Mouse (Mus musculus) embryonic facial prominence, embryonic 10.5 days (tissue): ENCODE data around the gene Clec11a. TPM values are rescaled to one million over a fixed set of nuclear protein-coding genes. Genes with fewer than 3 reads are reported as not detected.
A peak's percentile ranks its signal among the peaks of the same experiment; 100 is the strongest.

Source experiments
- DNase-seq: peaks from one replicate; pipeline ENCODE4 v3.0.0-alpha.2; 2017; ENCODE audit warnings: low spot score
- H3K27ac ChIP-seq: fragments of 300-500 bp; sonication (generic); replicated peaks from 2 replicates; pipeline ENCODE4 v1.5.1; 2016; ENCODE audit warnings: mild to moderate bottlenecking
- H3K27me3 ChIP-seq: fragments of 300-500 bp; sonication (generic); replicated peaks from 2 replicates; pipeline ENCODE4 v1.6.1; 2016; ENCODE audit warnings: low read depth, mild to moderate bottlenecking; ENCODE audit not compliant: poor library complexity, severe bottlenecking
- H3K36me3 ChIP-seq: fragments of 300-500 bp; sonication (generic); replicated peaks from 2 replicates; pipeline ENCODE4 v1.6.1; 2016; ENCODE audit warnings: mild to moderate bottlenecking, moderate library complexity
- H3K4me1 ChIP-seq: fragments of 300-500 bp; sonication (generic); 2 replicates; pipeline ENCODE4 v1.6.1; 2016
- H3K4me3 ChIP-seq: fragments of 300-500 bp; sonication (generic); 2 replicates; pipeline ENCODE4 v1.5.1; 2016; ENCODE audit warnings: mild to moderate bottlenecking, moderate library complexity
- H3K9me3 ChIP-seq: fragments of 300-500 bp; sonication (generic); 2 replicates; pipeline ENCODE4 v1.6.1; 2016; ENCODE audit warnings: mild to moderate bottlenecking
- WGBS: fragments of 180-500 bp; shearing (Covaris S2); methylation state at CpG from one replicate; pipeline ENCODE4 v1.1.7; 2016; 5-methylcytosine and 5-hydroxymethylcytosine counted together
- polyA plus RNA-seq: library from polyadenylated mRNA; unstranded; fragments of >200 nt; fragmentation: Nextera tagmentation; extraction: Ambion mirVana; gene quantifications from 2 replicates; pipeline ENCODE4 v1.2.1, GENCODE M21; 2016

Gene Clec11a
- polyA plus RNA-seq, 1 experiment from 2014 or later: 1.8 TPM

GRCm38 (mm10) chr7:44291418-44291817 is 15.3 kb downstream of the Clec11a start:
- no peaks in the 10 kb centered on the region for H3K36me3 ChIP-seq
- no peak overlapping the region for H3K27ac ChIP-seq
- no peaks in the 10 kb centered on the region for H3K27me3 ChIP-seq
- no peaks in the 10 kb centered on the region for H3K4me1 ChIP-seq
- peaks cover 5% of the 10 kb centered on the region; the same call in 1 of the 2 replicates for H3K9me3 ChIP-seq
- 49% methylated on average over 4 of the region's 4 CpGs for WGBS
- no peak overlapping the region for H3K4me3 ChIP-seq
- no peak for DNase-seq

GRCm38 (mm10) chr7:44290986-44291385 is 15.7 kb downstream of the Clec11a start:
- Histone ChIP-seq H3K9me3 (peaks cover 5% of the 10 kb centered on the region; the same call in 1 of the 2 replicates), H3K36me3 (no peaks in the 10 kb centered on the region), H3K4me1 (no peaks in the 10 kb centered on the region), H3K27ac (no peak overlapping the region), H3K4me3 (no peak overlapping the region), H3K27me3 (no peaks in the 10 kb centered on the region)
- WGBS: 79% methylated on average over 4 of the region's 4 CpGs
- no peak for DNase-seq

GRCm38 (mm10) chr7:44287760-44288159 is 18.9 kb downstream of the Clec11a start:
- Histone ChIP-seq H3K27me3 (no peaks in the 10 kb centered on the region), H3K4me3 (no peak overlapping the region), H3K9me3 (peaks cover 5% of the 10 kb centered on the region; the same call in 1 of the 2 replicates), H3K4me1 (no peaks in the 10 kb centered on the region), H3K27ac (no peak overlapping the region), H3K36me3 (no peaks in the 10 kb centered on the region)
- DNase-seq: no peak
- WGBS: 71% methylated on average over 7 of the region's 7 CpGs

- 84% methylated on average over 7 of the region's 7 CpGs for WGBS
- H3K4me3 ChIP-seq: no peak overlapping the region
- 0 out of 2 replicates have a peak, but pooled peaks cover under 1% of the 10 kb centered on the region for H3K9me3 ChIP-seq
- no peaks in the 10 kb centered on the region for H3K4me1 ChIP-seq
- no peaks in the 10 kb centered on the region for H3K36me3 ChIP-seq
- H3K27me3 ChIP-seq: no peaks in the 10 kb centered on the region
- DNase-seq: no peak
- no peak overlapping the region for H3K27ac ChIP-seq
Observed at GRCm38 (mm10) chr7:44281586-44281985, 25.1 kb downstream of the Clec11a start.

GRCm38 (mm10) chr7:44280959-44281358 is 25.7 kb downstream of the Clec11a start:
- WGBS: 73% methylated on average over 1 of the region's 1 CpGs
- H3K27ac ChIP-seq: no peak overlapping the region
- H3K36me3 ChIP-seq: no peaks in the 10 kb centered on the region
- no peak overlapping the region for H3K4me3 ChIP-seq
- H3K4me1 ChIP-seq: no peaks in the 10 kb centered on the region
- no peaks in the 10 kb centered on the region for H3K9me3 ChIP-seq
- no peak for DNase-seq
- 0 out of 2 replicates have a peak, but pooled peaks cover 4% of the 10 kb centered on the region for H3K27me3 ChIP-seq

GRCm38 (mm10) chr7:44277250-44277622 is 29.5 kb downstream of the Clec11a start:
- Histone ChIP-seq H3K9me3 (no peaks in the 10 kb centered on the region), H3K36me3 (no peaks in the 10 kb centered on the region), H3K27ac (no peak overlapping the region), H3K27me3 (peaks cover 38% of the 10 kb centered on the region), H3K4me3 (no peak overlapping the region), H3K4me1 (no peaks in the 10 kb centered on the region)
- peak; percentile 51 for DNase-seq
- WGBS: 47% methylated on average over 2 of the region's 2 CpGs

GRCm38 (mm10) chr7:44276461-44277249 is 30.0 kb downstream of the Clec11a start:
- H3K36me3 ChIP-seq: no peaks in the 10 kb centered on the region
- 78% methylated on average over 10 of the region's 10 CpGs for WGBS
- H3K27me3 ChIP-seq: peaks cover 40% of the 10 kb centered on the region
- H3K9me3 ChIP-seq: no peaks in the 10 kb centered on the region
- H3K4me1 ChIP-seq: no peaks in the 10 kb centered on the region
- H3K4me3 ChIP-seq: no peak overlapping the region
- H3K27ac ChIP-seq: no peak overlapping the region
- no peak for DNase-seq

GRCm38 (mm10) chr7:44275546-44275945 is 31.2 kb downstream of the Clec11a start:
- Histone ChIP-seq H3K36me3 (no peaks in the 10 kb centered on the region), H3K9me3 (no peaks in the 10 kb centered on the region), H3K4me1 (no peaks in the 10 kb centered on the region), H3K27ac (no peak overlapping the region), H3K27me3 (peaks cover 40% of the 10 kb centered on the region), H3K4me3 (no peak overlapping the region)
- DNase-seq: no peak
- WGBS: 76% methylated on average over 3 of the region's 3 CpGs

- 37% methylated on average over 11 of the region's 11 CpGs for WGBS
- DNase-seq: no peak
- H3K4me3 ChIP-seq: no peak overlapping the region
- H3K27ac ChIP-seq: no peak overlapping the region
- H3K36me3 ChIP-seq: no peaks in the 10 kb centered on the region
- H3K4me1 ChIP-seq: no peaks in the 10 kb centered on the region
- H3K9me3 ChIP-seq: no peaks in the 10 kb centered on the region
- H3K27me3 ChIP-seq: peaks cover 40% of the 10 kb centered on the region
Observed at GRCm38 (mm10) chr7:44274096-44274495, 32.6 kb downstream of the Clec11a start.

- no peak overlapping the region for H3K27ac ChIP-seq
- no peak for DNase-seq
- no peaks in the 10 kb centered on the region for H3K4me1 ChIP-seq
- H3K36me3 ChIP-seq: no peaks in the 10 kb centered on the region
- no peaks in the 10 kb centered on the region for H3K9me3 ChIP-seq
- WGBS: 66% methylated on average over 7 of the region's 7 CpGs
- peaks cover 42% of the 10 kb centered on the region for H3K27me3 ChIP-seq
- no peak overlapping the region for H3K4me3 ChIP-seq
Observed at GRCm38 (mm10) chr7:44273446-44273845, 33.3 kb downstream of the Clec11a start.

GRCm38 (mm10) chr7:44272546-44272945 is 34.2 kb downstream of the Clec11a start:
- no peak for DNase-seq
- 90% methylated on average over 7 of the region's 7 CpGs for WGBS
- H3K4me3 ChIP-seq: no peak overlapping the region
- no peaks in the 10 kb centered on the region for H3K36me3 ChIP-seq
- peaks cover 51% of the 10 kb centered on the region for H3K27me3 ChIP-seq
- no peaks in the 10 kb centered on the region for H3K4me1 ChIP-seq
- no peak overlapping the region for H3K27ac ChIP-seq
- no peaks in the 10 kb centered on the region for H3K9me3 ChIP-seq

GRCm38 (mm10) chr7:44271309-44271708 is 35.4 kb downstream of the Clec11a start:
- H3K27me3 ChIP-seq: peaks cover 55% of the 10 kb centered on the region
- DNase-seq: no peak
- H3K4me1 ChIP-seq: no peaks in the 10 kb centered on the region
- no peak overlapping the region for H3K27ac ChIP-seq
- no peaks in the 10 kb centered on the region for H3K36me3 ChIP-seq
- H3K9me3 ChIP-seq: no peaks in the 10 kb centered on the region
- 78% methylated on average over 2 of the region's 2 CpGs for WGBS
- no peak overlapping the region for H3K4me3 ChIP-seq

- no peaks in the 10 kb centered on the region for H3K9me3 ChIP-seq
- H3K4me1 ChIP-seq: no peaks in the 10 kb centered on the region
- H3K27ac ChIP-seq: no peak overlapping the region
- H3K36me3 ChIP-seq: no peaks in the 10 kb centered on the region
- H3K27me3 ChIP-seq: peaks cover 43% of the 10 kb centered on the region
- DNase-seq: no peak
- H3K4me3 ChIP-seq: no peak overlapping the region
- WGBS: 91% methylated on average over 2 of the region's 2 CpGs
Observed at GRCm38 (mm10) chr7:44269397-44269796, 37.3 kb downstream of the Clec11a start.
